Mouse (Mus musculus) bone marrow macrophage, adult 2 months (primary cell): ENCODE results near the gene Gm5065.

ENCODE experiments used
- CTCF ChIP-seq: IDR thresholded peaks from 2 replicates; pipeline ENCODE4 v1.5.1; 2012; ENCODE audit warnings: low read depth, mild to moderate bottlenecking, low read length, moderate library complexity
- POLR2A ChIP-seq: IDR thresholded peaks from 2 replicates; pipeline ENCODE4 v1.6.1; 2012; ENCODE audit warnings: mild to moderate bottlenecking, low read depth, low read length, borderline replicate concordance

GRCm38 (mm10) chr7:5350237-5350636 lies at the start of gene Gm5065:
- TF ChIP-seq CTCF (no peak), POLR2A (no peak)
